Mouse (Mus musculus): Measurements from ENCODE around the gene Tmem45a. TPM values are rescaled to one million over a fixed set of nuclear protein-coding genes. Genes with fewer than 3 reads are reported as not detected.

Gene Tmem45a
- polyA plus RNA-seq, 1 experiment from 2014 or later: 13.8 TPM

DNA sequence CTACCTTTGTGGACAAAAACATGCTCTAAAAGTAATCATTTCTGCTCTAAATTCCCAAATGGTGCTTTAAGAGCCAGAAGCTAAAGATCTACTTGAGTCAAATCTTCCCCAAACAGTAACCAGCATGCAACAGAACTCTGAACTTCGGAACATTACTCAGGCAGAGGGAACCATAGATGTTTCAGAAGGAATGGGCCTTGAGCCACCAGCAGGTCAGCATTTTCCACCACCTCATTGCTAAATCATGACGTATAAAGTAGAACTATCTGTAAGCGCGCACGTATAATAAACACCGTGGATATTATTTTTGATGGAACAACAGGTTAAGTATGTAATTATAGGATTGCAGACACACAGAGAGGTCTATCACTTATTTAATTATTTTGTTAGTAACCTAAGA lies 1.2 kb downstream of the Tmem45a start:
- Histone ChIP-seq H3K9ac (ENCODE audit: low read length) (no peak overlapping the region), H3K9me3 (ENCODE audit: control insufficient read depth, low read length) (no peaks in the 10 kb centered on the region), H3K27me3 (ENCODE audit: control insufficient read depth, insufficient read depth, low read length) (no peaks in the 10 kb centered on the region), H3K4me2 (ENCODE audit: low read depth, severe bottlenecking) (no peak overlapping the region), H3K27ac (replicated peaks; ENCODE audit: low read depth, low read length) (no peak overlapping the region), H3K36me3 (ENCODE audit: control insufficient read depth, insufficient read depth, low read length) (no peaks in the 10 kb centered on the region), H3K4me3 (ENCODE audit: low read depth, low read length) (no peak overlapping the region), H3K4me1 (ENCODE audit: control insufficient read depth, insufficient read depth, low read length) (no peaks in the 10 kb centered on the region)
- 94% methylated on average over 6 of the region's 6 CpGs for WGBS
- DNase-seq (ENCODE audit: low spot score): no peak
- ATAC-seq (ENCODE audit: insufficient number of reproducible peaks, low FRiP score, low TSS enrichment, low read depth): no peak

DNA sequence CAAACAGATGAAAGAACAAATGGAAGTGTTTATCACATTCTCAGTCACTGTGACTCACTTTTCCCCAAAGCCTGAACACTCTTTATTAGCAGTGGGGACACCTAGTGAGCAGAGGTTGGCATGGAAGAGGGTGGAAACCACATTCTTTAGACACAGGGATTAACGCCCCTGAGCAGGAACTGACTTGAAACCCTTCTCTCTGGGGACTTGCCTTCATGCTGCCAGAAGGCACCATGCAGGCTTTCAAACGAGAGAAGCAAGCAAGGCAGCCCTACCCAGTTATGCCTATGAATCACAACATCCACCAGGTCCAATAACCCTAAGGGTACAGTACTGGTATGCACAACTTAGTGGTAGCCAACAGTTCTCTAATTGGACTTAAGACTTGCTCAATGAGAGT lies 12.6 kb downstream of the Tmem45a start:
- 37% methylated on average over 2 of the region's 2 CpGs for WGBS
- no peak for DNase-seq (ENCODE audit: low spot score)
- Histone ChIP-seq H3K36me3 (ENCODE audit: control insufficient read depth, insufficient read depth, low read length) (no peaks in the 10 kb centered on the region), H3K4me2 (ENCODE audit: low read depth, severe bottlenecking) (no peak overlapping the region), H3K9me3 (ENCODE audit: control insufficient read depth, low read length) (no peaks in the 10 kb centered on the region), H3K4me3 (ENCODE audit: low read depth, low read length) (no peak overlapping the region), H3K4me1 (ENCODE audit: control insufficient read depth, insufficient read depth, low read length) (no peaks in the 10 kb centered on the region), H3K27me3 (ENCODE audit: control insufficient read depth, insufficient read depth, low read length) (no peaks in the 10 kb centered on the region), H3K9ac (ENCODE audit: low read length) (no peak overlapping the region), H3K27ac (replicated peaks; ENCODE audit: low read depth, low read length) (no peak overlapping the region)
- ATAC-seq (ENCODE audit: insufficient number of reproducible peaks, low FRiP score, low TSS enrichment, low read depth): no peak

DNA sequence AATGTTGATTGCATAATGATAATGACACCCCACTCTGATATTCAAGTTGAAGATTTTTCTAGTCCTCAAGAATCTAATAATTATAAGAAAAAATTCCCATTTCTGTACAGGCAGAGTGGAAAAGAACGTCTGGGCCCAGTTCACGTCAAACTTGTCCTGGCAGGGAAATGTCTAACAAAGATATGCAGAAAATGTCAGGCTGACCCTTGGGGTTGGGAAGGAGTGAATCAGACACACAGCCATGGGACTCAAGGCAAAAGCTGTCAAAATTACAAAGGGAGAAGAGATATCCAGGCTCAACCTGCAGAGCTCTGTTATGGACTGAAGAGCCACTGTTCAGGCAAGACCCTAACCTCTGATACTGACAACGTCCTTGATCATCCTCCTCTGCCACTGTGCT lies 15.5 kb downstream of the Tmem45a start:
- DNase-seq (ENCODE audit: low spot score) (no peak), ATAC-seq (ENCODE audit: insufficient number of reproducible peaks, low FRiP score, low TSS enrichment, low read depth) (no peak)
- WGBS: 69% methylated on average over 3 of the region's 3 CpGs
- no peaks in the 10 kb centered on the region for H3K4me1 ChIP-seq (ENCODE audit: control insufficient read depth, insufficient read depth, low read length)
- H3K4me2 ChIP-seq (ENCODE audit: low read depth, severe bottlenecking): no peak overlapping the region
- no peaks in the 10 kb centered on the region for H3K9me3 ChIP-seq (ENCODE audit: control insufficient read depth, low read length)
- H3K9ac ChIP-seq (ENCODE audit: low read length): no peak overlapping the region
- H3K27ac ChIP-seq (replicated peaks; ENCODE audit: low read depth, low read length): no peak overlapping the region
- no peaks in the 10 kb centered on the region for H3K27me3 ChIP-seq (ENCODE audit: control insufficient read depth, insufficient read depth, low read length)
- no peak overlapping the region for H3K4me3 ChIP-seq (ENCODE audit: low read depth, low read length)
- H3K36me3 ChIP-seq (ENCODE audit: control insufficient read depth, insufficient read depth, low read length): no peaks in the 10 kb centered on the region

DNA sequence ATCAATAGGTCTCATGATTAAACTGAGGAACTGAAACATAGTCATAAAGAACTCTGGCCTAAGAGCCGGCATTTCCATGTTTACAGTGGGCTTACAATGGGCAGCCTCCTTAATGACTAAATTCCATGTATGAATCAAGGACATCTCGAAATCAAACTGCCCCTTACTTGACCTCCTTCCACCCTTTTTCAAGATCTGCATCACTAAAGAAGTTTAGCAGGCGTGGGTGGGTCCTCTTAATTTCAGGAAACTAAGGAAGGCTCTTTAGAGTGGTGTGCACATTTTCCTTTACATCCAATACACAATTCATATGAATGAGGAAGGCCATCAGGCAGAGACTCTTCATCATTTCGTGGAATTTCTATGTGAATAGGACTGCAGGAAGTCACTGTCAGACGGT lies 17.6 kb downstream of the Tmem45a start:
- Histone ChIP-seq H3K9ac (ENCODE audit: low read length) (no peak overlapping the region), H3K36me3 (ENCODE audit: control insufficient read depth, insufficient read depth, low read length) (no peaks in the 10 kb centered on the region), H3K27ac (replicated peaks; ENCODE audit: low read depth, low read length) (no peak overlapping the region), H3K4me1 (ENCODE audit: control insufficient read depth, insufficient read depth, low read length) (no peaks in the 10 kb centered on the region), H3K9me3 (ENCODE audit: control insufficient read depth, low read length) (no peaks in the 10 kb centered on the region), H3K4me3 (ENCODE audit: low read depth, low read length) (no peak overlapping the region), H3K27me3 (ENCODE audit: control insufficient read depth, insufficient read depth, low read length) (no peaks in the 10 kb centered on the region), H3K4me2 (ENCODE audit: low read depth, severe bottlenecking) (no peak overlapping the region)
- ATAC-seq (ENCODE audit: insufficient number of reproducible peaks, low FRiP score, low TSS enrichment, low read depth): no peak
- 89% methylated on average over 5 of the region's 5 CpGs for WGBS
- no peak for DNase-seq (ENCODE audit: low spot score)

DNA sequence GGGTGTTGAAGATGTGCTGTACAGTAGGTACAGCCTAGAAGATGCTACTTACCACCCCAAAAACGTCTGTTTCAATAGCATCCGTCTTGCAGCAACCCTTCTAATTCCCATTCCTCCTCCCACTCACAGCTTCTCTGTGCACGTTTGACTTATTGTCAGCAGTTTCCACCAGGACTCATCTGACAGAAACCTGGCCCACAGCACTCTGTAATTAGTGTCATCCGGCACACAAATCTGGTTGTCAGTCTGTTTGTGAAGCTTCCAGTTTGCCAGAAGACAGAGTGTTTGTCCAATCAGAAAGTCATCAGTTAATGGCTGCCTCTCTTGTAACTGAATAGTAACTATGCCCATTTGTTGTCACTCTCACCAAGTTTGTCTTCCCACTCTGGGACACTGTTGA lies 18.4 kb downstream of the Tmem45a start:
- Histone ChIP-seq H3K9ac (ENCODE audit: low read length) (no peak overlapping the region), H3K4me3 (ENCODE audit: low read depth, low read length) (no peak overlapping the region), H3K4me2 (ENCODE audit: low read depth, severe bottlenecking) (no peak overlapping the region), H3K9me3 (ENCODE audit: control insufficient read depth, low read length) (no peaks in the 10 kb centered on the region), H3K4me1 (ENCODE audit: control insufficient read depth, insufficient read depth, low read length) (no peaks in the 10 kb centered on the region), H3K36me3 (ENCODE audit: control insufficient read depth, insufficient read depth, low read length) (no peaks in the 10 kb centered on the region), H3K27me3 (ENCODE audit: control insufficient read depth, insufficient read depth, low read length) (no peaks in the 10 kb centered on the region), H3K27ac (replicated peaks; ENCODE audit: low read depth, low read length) (no peak overlapping the region)
- 73% methylated on average over 4 of the region's 4 CpGs for WGBS
- DNase-seq (ENCODE audit: low spot score) (no peak), ATAC-seq (ENCODE audit: insufficient number of reproducible peaks, low FRiP score, low TSS enrichment, low read depth) (no peak)

DNA sequence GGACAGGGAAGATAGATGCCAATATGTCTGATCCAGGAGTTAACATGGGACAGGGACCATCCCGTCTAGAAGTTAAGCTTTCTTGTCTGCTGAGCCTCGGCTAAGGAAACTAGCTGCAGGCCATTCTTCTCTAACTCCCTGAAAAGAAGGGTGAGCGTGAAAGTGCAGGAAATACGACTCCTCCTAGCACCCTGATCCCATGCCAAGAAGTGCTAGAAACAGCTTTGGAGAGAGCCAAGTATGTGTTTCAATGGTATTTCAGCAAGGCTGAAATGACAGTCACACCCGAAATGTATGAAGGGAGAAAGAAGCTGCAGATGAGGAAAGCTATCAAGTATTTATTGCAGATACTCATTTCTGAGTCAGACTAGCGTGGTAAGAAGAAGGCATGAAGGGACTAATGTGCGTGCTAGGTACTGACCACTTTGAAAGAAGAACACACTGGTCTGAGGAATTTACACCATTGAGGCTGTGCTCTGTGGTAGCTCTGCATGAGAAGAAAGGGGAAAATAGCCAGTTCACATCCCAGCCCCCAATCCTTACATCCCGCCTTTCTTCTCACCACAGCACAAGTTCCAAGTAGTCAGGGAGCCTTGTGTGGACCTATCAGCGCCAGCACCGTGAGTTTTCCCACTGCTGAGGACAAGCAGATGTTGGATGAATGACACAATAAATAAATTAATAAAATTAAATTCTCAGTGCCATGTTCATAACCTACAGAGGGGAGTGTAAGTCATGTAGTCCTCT lies 33.0 kb downstream of the Tmem45a start:
- Histone ChIP-seq H3K9ac (ENCODE audit: low read length) (no peak overlapping the region), H3K27ac (replicated peaks; ENCODE audit: low read depth, low read length) (no peak overlapping the region), H3K4me3 (ENCODE audit: low read depth, low read length) (no peak overlapping the region), H3K36me3 (ENCODE audit: control insufficient read depth, insufficient read depth, low read length) (no peaks in the 10 kb centered on the region), H3K9me3 (ENCODE audit: control insufficient read depth, low read length) (no peaks in the 10 kb centered on the region), H3K27me3 (ENCODE audit: control insufficient read depth, insufficient read depth, low read length) (no peaks in the 10 kb centered on the region), H3K4me2 (ENCODE audit: low read depth, severe bottlenecking) (no peak overlapping the region), H3K4me1 (ENCODE audit: control insufficient read depth, insufficient read depth, low read length) (no peaks in the 10 kb centered on the region)
- no peak for ATAC-seq (ENCODE audit: insufficient number of reproducible peaks, low FRiP score, low TSS enrichment, low read depth)
- 60% methylated on average over 10 of the region's 10 CpGs for WGBS
- DNase-seq (ENCODE audit: low spot score): no peak

DNA sequence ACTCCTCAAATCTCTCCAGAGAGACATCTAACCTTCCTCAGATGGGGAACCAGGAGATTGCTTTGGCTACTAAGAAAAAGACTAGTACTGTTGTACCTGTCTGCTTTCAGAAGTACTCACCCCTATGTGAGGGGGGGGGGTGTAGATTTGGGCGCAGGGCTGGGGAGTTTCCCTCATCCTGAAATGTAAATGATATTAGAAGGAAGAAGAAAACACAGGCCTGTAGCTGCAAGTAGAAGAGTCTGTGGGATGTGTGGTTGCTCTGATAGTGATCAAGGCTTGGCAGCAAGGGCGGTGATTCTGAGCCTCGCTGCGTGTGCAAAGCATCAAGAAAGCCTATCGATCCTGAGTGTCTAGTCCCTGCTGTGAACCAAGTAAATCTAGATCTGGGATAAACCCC lies 43.0 kb downstream of the Tmem45a start:
- WGBS: 97% methylated on average over 5 of the region's 5 CpGs

DNA sequence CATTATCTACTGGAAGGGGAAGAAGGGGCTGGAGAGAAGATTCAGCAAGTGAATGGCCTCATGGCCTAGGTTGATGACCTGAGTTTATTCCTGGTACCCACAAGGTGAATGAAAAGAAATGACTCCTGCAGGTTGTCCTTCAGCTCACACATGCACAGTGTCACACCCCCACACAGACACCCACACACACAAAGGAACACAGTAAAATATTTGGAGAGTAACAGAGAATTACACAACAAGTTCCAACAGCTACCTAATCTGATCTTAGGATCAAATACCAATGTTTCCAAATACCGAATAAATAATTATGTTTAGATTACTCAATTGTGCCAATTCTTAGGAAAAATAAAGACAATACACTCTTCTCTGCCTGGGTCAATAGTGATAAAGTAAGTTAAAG lies 52.7 kb downstream of the Tmem45a start:
- H3K36me3 ChIP-seq (ENCODE audit: control insufficient read depth, insufficient read depth, low read length): no peaks in the 10 kb centered on the region

More for the DNA sequence above, 43.0 kb downstream of the Tmem45a start:
- H3K4me3 ChIP-seq (ENCODE audit: low read depth, low read length): no peak overlapping the region
- no peak overlapping the region for H3K27ac ChIP-seq (replicated peaks; ENCODE audit: low read depth, low read length)
- no peak overlapping the region for H3K4me2 ChIP-seq (ENCODE audit: low read depth, severe bottlenecking)
- H3K36me3 ChIP-seq (ENCODE audit: control insufficient read depth, insufficient read depth, low read length): no peaks in the 10 kb centered on the region
- H3K9me3 ChIP-seq (ENCODE audit: control insufficient read depth, low read length): no peaks in the 10 kb centered on the region
- H3K9ac ChIP-seq (ENCODE audit: low read length): no peak overlapping the region
- no peaks in the 10 kb centered on the region for H3K4me1 ChIP-seq (ENCODE audit: control insufficient read depth, insufficient read depth, low read length)
- ATAC-seq (ENCODE audit: insufficient number of reproducible peaks, low FRiP score, low TSS enrichment, low read depth) (no peak), DNase-seq (ENCODE audit: low spot score) (no peak)
- H3K27me3 ChIP-seq (ENCODE audit: control insufficient read depth, insufficient read depth, low read length): no peaks in the 10 kb centered on the region

DNA sequence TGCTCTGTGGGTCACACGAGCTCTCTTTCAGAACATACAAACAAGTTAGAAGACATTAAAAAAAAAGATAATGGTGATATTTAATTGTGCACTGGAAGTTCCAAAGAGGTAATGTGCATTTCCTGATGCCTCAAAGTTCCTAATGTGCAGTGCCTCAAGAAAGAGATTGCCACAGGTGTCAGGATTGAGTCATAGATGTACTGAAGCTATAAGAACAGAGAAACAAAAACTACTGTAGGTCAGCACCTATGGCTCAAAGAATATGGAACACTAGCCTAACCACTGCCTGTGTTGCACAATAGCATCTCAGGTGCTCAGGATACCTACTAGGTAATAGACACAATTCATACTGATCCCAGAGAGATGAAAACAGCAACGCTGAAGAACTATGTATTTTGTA lies 54.0 kb downstream of the Tmem45a start:
- H3K9ac ChIP-seq (ENCODE audit: low read length): no peak overlapping the region
- no peak overlapping the region for H3K27ac ChIP-seq (replicated peaks; ENCODE audit: low read depth, low read length)
- no peak for ATAC-seq (ENCODE audit: insufficient number of reproducible peaks, low FRiP score, low TSS enrichment, low read depth)

More for the DNA sequence above, 52.7 kb downstream of the Tmem45a start:
- Histone ChIP-seq H3K9ac (ENCODE audit: low read length) (no peak overlapping the region), H3K4me2 (ENCODE audit: low read depth, severe bottlenecking) (no peak overlapping the region), H3K27ac (replicated peaks; ENCODE audit: low read depth, low read length) (no peak overlapping the region), H3K9me3 (ENCODE audit: control insufficient read depth, low read length) (no peaks in the 10 kb centered on the region), H3K4me3 (ENCODE audit: low read depth, low read length) (no peak overlapping the region), H3K4me1 (ENCODE audit: control insufficient read depth, insufficient read depth, low read length) (no peaks in the 10 kb centered on the region), H3K27me3 (ENCODE audit: control insufficient read depth, insufficient read depth, low read length) (no peaks in the 10 kb centered on the region)
- ATAC-seq (ENCODE audit: insufficient number of reproducible peaks, low FRiP score, low TSS enrichment, low read depth): no peak
- no peak for DNase-seq (ENCODE audit: low spot score)
- WGBS: 94% methylated on average over 1 of the region's 1 CpGs

More for the DNA sequence above, 54.0 kb downstream of the Tmem45a start:
- H3K27me3 ChIP-seq (ENCODE audit: control insufficient read depth, insufficient read depth, low read length): no peaks in the 10 kb centered on the region
- 90% methylated on average over 2 of the region's 2 CpGs for WGBS
- H3K4me2 ChIP-seq (ENCODE audit: low read depth, severe bottlenecking): no peak overlapping the region
- DNase-seq (ENCODE audit: low spot score): no peak
- no peaks in the 10 kb centered on the region for H3K9me3 ChIP-seq (ENCODE audit: control insufficient read depth, low read length)
- no peaks in the 10 kb centered on the region for H3K4me1 ChIP-seq (ENCODE audit: control insufficient read depth, insufficient read depth, low read length)
- no peaks in the 10 kb centered on the region for H3K36me3 ChIP-seq (ENCODE audit: control insufficient read depth, insufficient read depth, low read length)
- H3K4me3 ChIP-seq (ENCODE audit: low read depth, low read length): no peak overlapping the region
